ENCODE assay signal across 28 mouse cellular contexts in the genomic region with DNA sequence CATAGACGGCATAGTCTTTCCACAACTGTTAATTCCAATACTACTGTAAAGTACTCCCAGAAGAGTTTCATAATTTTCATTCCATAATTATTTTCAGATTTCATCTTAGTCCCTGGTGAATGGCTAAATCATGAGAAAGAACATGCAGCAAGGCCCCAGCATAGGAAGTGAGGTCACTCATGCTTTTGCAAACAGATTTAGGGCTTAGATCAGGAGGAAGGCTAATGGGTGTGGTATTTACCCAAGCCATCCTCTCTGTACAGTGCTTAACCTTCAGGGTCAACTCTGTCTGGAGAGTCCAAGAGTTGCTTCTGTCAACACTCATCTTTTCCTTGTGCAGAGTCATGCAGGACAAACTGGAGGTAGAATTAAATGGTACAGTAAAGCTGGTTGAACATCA.
A peak's percentile ranks its signal among the peaks of the same experiment; 100 is the strongest.
DNase-seq lines count a peak whose midpoint lies in the region; ATAC-seq lines count a peak whose summit lies in the region.
"Had no signal": no experiment of that assay in that cellular context is flagged by ENCODE, and none has a peak within 500 bp of the region (broad histone marks: within the 10 kb centered on the region; RNA-seq: fewer than 3 reads in every experiment).

No protein-coding gene starts in this region.

- ATAC-seq in heart, embryonic 11.5 days (replicated peaks; ENCODE audit: insufficient number of reproducible peaks, low FRiP score, low TSS enrichment) = no peak
- 0 out of 2 replicates have a peak, but pooled peaks have one; percentile 32 for ATAC-seq in kidney, embryonic 14.5 days (ENCODE audit: low FRiP score, low TSS enrichment)
- ATAC-seq: CD4-positive, CD25-positive, alpha-beta regulatory T cell, adult 4 months; forebrain, embryonic 15.5 days; hindbrain, postnatal 0 days; inflammation-experienced regulatory T-cells, adult 6 months had no signal

- 88% methylated on average over 1 of the region's 1 CpGs for WGBS in heart, embryonic 11.5 days (ENCODE audit: insufficient replicate concordance)
- WGBS in kidney, embryonic 14.5 days = 77% methylated on average over 1 of the region's 1 CpGs

- H3K4me3 ChIP-seq in heart, embryonic 11.5 days (ENCODE audit: low read depth, low read length) = no peak overlapping the region
- H3K4me3 ChIP-seq in kidney, embryonic 14.5 days (ENCODE audit: low read length) = no peak overlapping the region
- H3K4me3 ChIP-seq: embryonic facial prominence, embryonic 10.5 days; embryonic facial prominence, embryonic 13.5 days; erythroblast, embryonic 14.5 days; forebrain, embryonic 12.5 days; forebrain, embryonic 15.5 days; heart, adult 2 months; heart, embryonic 12.5 days; heart, embryonic 15.5 days had no signal

- H3K4me1 ChIP-seq in heart, embryonic 11.5 days (ENCODE audit: control insufficient read depth, insufficient read depth, low read length) = no peaks in the 10 kb centered on the region
- H3K4me1 ChIP-seq in kidney, embryonic 14.5 days (ENCODE audit: control insufficient read depth, insufficient read depth, low read length) = no peaks in the 10 kb centered on the region
- H3K4me1 ChIP-seq: embryonic facial prominence, embryonic 13.5 days; forebrain, embryonic 12.5 days; forebrain, embryonic 15.5 days; heart, embryonic 12.5 days; heart, embryonic 15.5 days had no signal

- no peaks in the 10 kb centered on the region for H3K27me3 ChIP-seq in heart, embryonic 11.5 days (ENCODE audit: control insufficient read depth, insufficient read depth, low read length)
- H3K27me3 ChIP-seq in kidney, embryonic 14.5 days (ENCODE audit: control insufficient read depth, insufficient read depth, low read length) = no peaks in the 10 kb centered on the region
- H3K27me3 ChIP-seq: embryonic facial prominence, embryonic 13.5 days; forebrain, embryonic 12.5 days; forebrain, embryonic 15.5 days; heart, embryonic 12.5 days; heart, embryonic 15.5 days had no signal

- peak; percentile 84 for DNase-seq in heart, adult 11 months
- DNase-seq in kidney, adult 8-10 months = no peak
- DNase-seq in kidney, postnatal 14 days = peak; percentile 13
- DNase-seq in kidney, postnatal 36 days = no peak
- DNase-seq in NIH3T3 (ENCODE audit: low read depth) = peak; percentile 54
- DNase-seq: adrenal gland, postnatal 10 days; adrenal gland, postnatal 36 days; cerebellum, adult 18-20 months; cerebellum, adult 9-10 months; cerebellum, postnatal 14 days; embryo, embryonic 11 days; gastrocnemius, postnatal 25 days; heart, adult 2 months; heart, postnatal 10 days; heart, postnatal 4 days had no signal

- H3K36me3 ChIP-seq in heart, embryonic 11.5 days (ENCODE audit: control insufficient read depth, insufficient read depth, low read length) = no peaks in the 10 kb centered on the region
- no peaks in the 10 kb centered on the region for H3K36me3 ChIP-seq in kidney, embryonic 14.5 days (ENCODE audit: control insufficient read depth, insufficient read depth, low read length)
- H3K36me3 ChIP-seq: embryonic facial prominence, embryonic 10.5 days; embryonic facial prominence, embryonic 13.5 days; forebrain, embryonic 12.5 days; forebrain, embryonic 15.5 days; heart, embryonic 12.5 days; heart, embryonic 15.5 days had no signal

- H3K9me3 ChIP-seq in heart, embryonic 11.5 days (replicated peaks; ENCODE audit: control insufficient read depth, low read length) = no peaks in the 10 kb centered on the region
- no peaks in the 10 kb centered on the region for H3K9me3 ChIP-seq in kidney, embryonic 14.5 days (ENCODE audit: control insufficient read depth, low read length)
- H3K9me3 ChIP-seq: embryonic facial prominence, embryonic 10.5 days; embryonic facial prominence, embryonic 13.5 days; forebrain, embryonic 12.5 days; forebrain, embryonic 15.5 days; heart, embryonic 12.5 days; heart, embryonic 15.5 days had no signal

- no peak overlapping the region for H3K27ac ChIP-seq in heart, embryonic 11.5 days (ENCODE audit: low read depth, low read length)
- H3K27ac ChIP-seq in kidney, embryonic 14.5 days (ENCODE audit: low read depth, low read length) = no peak overlapping the region
- H3K27ac ChIP-seq: embryonic facial prominence, embryonic 10.5 days; embryonic facial prominence, embryonic 13.5 days; forebrain, embryonic 12.5 days; forebrain, embryonic 15.5 days; heart, adult 2 months; heart, embryonic 15.5 days; hindbrain, embryonic 14.5 days; hindbrain, postnatal 0 days had no signal

- no peak overlapping the region for H3K9ac ChIP-seq in heart, embryonic 11.5 days (ENCODE audit: low read depth, low read length)
- no peak overlapping the region for H3K9ac ChIP-seq in kidney, embryonic 14.5 days (ENCODE audit: low read depth, low read length)
- H3K9ac ChIP-seq: embryonic facial prominence, embryonic 13.5 days; forebrain, embryonic 12.5 days; forebrain, embryonic 15.5 days; heart, embryonic 12.5 days; heart, embryonic 15.5 days; hindbrain, embryonic 14.5 days had no signal

- H3K4me2 ChIP-seq in heart, embryonic 11.5 days = no peak overlapping the region
- H3K4me2 ChIP-seq in kidney, embryonic 14.5 days (replicated peaks; ENCODE audit: low read depth, low read length) = no peak overlapping the region
- H3K4me2 ChIP-seq: embryonic facial prominence, embryonic 13.5 days; forebrain, embryonic 12.5 days; forebrain, embryonic 15.5 days; heart, embryonic 12.5 days; heart, embryonic 15.5 days; hindbrain, embryonic 14.5 days had no signal

Comparison
In these comparisons a context has a peak if more than half of its experiments do, and no peak if none do; other contexts are left out.
1. DNase-seq: peak in heart, adult 11 months (single experiment), kidney, postnatal 14 days (single experiment) and NIH3T3 (single experiment); none in kidney, adult 8-10 months (0 of 2) and kidney, postnatal 36 days (0 of 2).